Mouse (Mus musculus) liver, adult 2 months (tissue): Measurements from ENCODE around the gene Clec16a. TPM values are rescaled to one million over a fixed set of nuclear protein-coding genes. Genes with fewer than 3 reads are reported as not detected.

Source experiments
- DNase-seq: peaks from one replicate; pipeline ENCODE4 v3.0.0-alpha.2; 2011; ENCODE audit warnings: low read depth, low spot score; ENCODE audit errors: extremely low read depth
- H3K27ac ChIP-seq: fragments of 200-500 bp; replicated peaks from 2 replicates; pipeline ENCODE4 v1.5.1; 2012; ENCODE audit warnings: low read depth, mild to moderate bottlenecking, control low read depth, inconsistent platforms, low read length; ENCODE audit not compliant: insufficient read depth
- H3K27me3 ChIP-seq: fragments of 200-500 bp; 2 replicates; pipeline ENCODE4 v1.6.1; 2012; ENCODE audit warnings: mild to moderate bottlenecking, moderate library complexity, low read length, inconsistent platforms; ENCODE audit not compliant: control insufficient read depth, insufficient read depth
- H3K36me3 ChIP-seq: fragments of 200-500 bp; 2 replicates; pipeline ENCODE4 v1.6.1; 2012; ENCODE audit warnings: low read length, inconsistent platforms; ENCODE audit not compliant: control insufficient read depth, insufficient read depth
- H3K4me1 ChIP-seq: fragments of 200-500 bp; 2 replicates; pipeline ENCODE4 v1.6.1; 2011; ENCODE audit warnings: low read length; ENCODE audit not compliant: control insufficient read depth, insufficient read depth
- H3K4me3 ChIP-seq: fragments of 200-500 bp; 2 replicates; pipeline ENCODE4 v1.5.1; 2011; ENCODE audit warnings: low read depth, mild to moderate bottlenecking, control low read depth, low read length, moderate library complexity; ENCODE audit not compliant: insufficient read depth
- H3K79me2 ChIP-seq: fragments of 200-500 bp; 2 replicates; pipeline ENCODE4 v1.6.1; 2012; ENCODE audit warnings: inconsistent platforms, mild to moderate bottlenecking, low read length, moderate library complexity; ENCODE audit not compliant: control insufficient read depth, insufficient read depth
- H3K9ac ChIP-seq: fragments of 200-500 bp; 2 replicates; pipeline ENCODE4 v1.6.1; 2012; ENCODE audit warnings: low read depth, mild to moderate bottlenecking, control low read depth, inconsistent platforms, low read length
- CTCF ChIP-seq: fragments of 200-500 bp; IDR thresholded peaks from 2 replicates; pipeline ENCODE4 v1.5.1; 2011; ENCODE audit warnings: low read depth, low read length, control low read depth
- POLR2A ChIP-seq: fragments of 200-500 bp; IDR thresholded peaks from 2 replicates; pipeline ENCODE4 v1.6.1; 2011; ENCODE audit warnings: low read length, control low read depth; ENCODE audit not compliant: insufficient read depth; ENCODE audit errors: extremely low read depth
- WGBS: fragments of 180-500 bp; shearing (Covaris S2); methylation state at CpG from one replicate; pipeline ENCODE4 v1.1.7; 2018; 5-methylcytosine and 5-hydroxymethylcytosine counted together
- polyA plus RNA-seq: library from polyadenylated mRNA; depleted of rRNA; stranded (reverse); fragments of >200 nt; gene quantifications from 2 replicates; pipeline ENCODE4 v1.2.3, GENCODE M21; 2012
- total RNA-seq: library from RNA; depleted of rRNA; stranded (reverse); fragments of >200 nt; gene quantifications from 2 replicates; pipeline ENCODE4 v1.2.3, GENCODE M21; 2014

The Clec16a gene
- total and polyA plus RNA-seq, 2 experiments, result 9.8 to 11.6 TPM

DNA sequence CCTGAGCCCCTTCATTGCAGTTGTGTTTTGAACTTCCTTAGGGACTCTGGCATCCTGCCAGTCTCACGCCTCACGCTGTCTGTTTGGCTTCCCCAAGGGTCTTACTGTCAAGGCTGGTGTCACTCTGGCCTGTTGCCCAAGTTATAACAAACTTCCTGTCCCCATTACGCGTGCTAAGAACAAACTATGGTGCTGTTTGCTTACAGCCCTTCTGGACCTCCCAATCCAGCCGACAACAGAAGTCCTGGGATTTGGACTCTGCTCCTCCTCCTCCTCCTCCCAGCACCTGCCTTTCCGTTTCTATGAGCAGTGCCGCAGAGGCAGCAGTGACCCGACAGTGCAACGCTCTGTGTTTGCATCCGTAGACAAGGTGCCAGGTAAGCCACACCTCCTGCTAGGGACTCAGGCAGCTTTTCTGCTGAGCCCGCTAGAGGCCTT lies 149.3 kb downstream of the Clec16a start:
- Histone ChIP-seq H3K36me3 (no peaks in the 10 kb centered on the region), H3K4me1 (peaks cover 7% of the 10 kb centered on the region), H3K27me3 (no peaks in the 10 kb centered on the region), H3K4me3 (no peak overlapping the region), H3K79me2 (no peaks in the 10 kb centered on the region), H3K27ac (0 out of 2 replicates have a peak overlapping the region, but pooled peaks have one; percentile 4), H3K9ac (no peak overlapping the region)
- TF ChIP-seq CTCF (no peak), POLR2A (no peak)
- peak; percentile 67 for DNase-seq
- WGBS, result 6% methylated on average over 11 of the region's 11 CpGs

DNA sequence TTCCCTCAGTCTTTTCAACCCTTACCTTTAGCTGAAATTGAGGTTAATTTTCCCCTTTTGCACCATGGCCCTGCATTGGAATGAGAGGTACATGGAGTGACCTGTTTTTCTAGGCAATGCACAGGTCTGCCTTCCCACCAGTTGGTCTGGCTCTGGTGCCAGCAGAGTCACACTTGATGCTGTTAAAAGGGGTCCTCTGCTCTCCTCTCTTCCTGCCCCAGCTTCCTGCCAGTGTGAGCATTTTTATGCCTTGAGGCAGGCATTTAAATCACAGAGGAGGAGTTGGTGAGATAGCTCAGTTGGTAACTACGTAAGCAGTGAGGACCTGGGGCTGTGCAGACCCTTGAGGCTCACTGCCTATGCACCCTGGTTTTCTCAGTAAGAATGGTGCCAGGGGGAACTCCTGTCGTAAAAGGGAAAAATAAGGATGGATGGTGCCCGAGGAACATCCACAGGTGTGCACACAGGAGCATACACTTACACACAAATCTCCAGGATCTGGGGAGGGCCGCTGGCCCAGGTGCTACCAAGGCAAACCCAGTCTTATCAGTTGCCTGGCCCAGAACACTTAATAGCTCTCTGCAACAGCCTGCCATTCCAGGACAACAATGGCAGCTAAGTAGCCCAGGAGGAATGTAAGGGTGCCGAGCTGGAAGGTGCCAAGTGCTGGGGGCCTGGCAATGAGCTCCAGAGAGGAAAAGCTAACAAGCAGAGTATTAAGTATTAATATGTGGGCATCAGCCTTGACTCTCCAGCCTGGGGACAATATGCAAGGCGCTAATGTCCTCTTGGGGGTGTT lies 152.9 kb downstream of the Clec16a start:
- no peak overlapping the region for H3K27ac ChIP-seq
- WGBS, result 92% methylated on average over 6 of the region's 6 CpGs
- H3K4me3 ChIP-seq, result no peak overlapping the region
- TF ChIP-seq CTCF (no peak), POLR2A (no peak)
- no peak overlapping the region for H3K9ac ChIP-seq
- peaks cover 5% of the 10 kb centered on the region for H3K4me1 ChIP-seq
- no peak for DNase-seq
- H3K79me2 ChIP-seq, result no peaks in the 10 kb centered on the region
- H3K36me3 ChIP-seq, result no peaks in the 10 kb centered on the region
- no peaks in the 10 kb centered on the region for H3K27me3 ChIP-seq

DNA sequence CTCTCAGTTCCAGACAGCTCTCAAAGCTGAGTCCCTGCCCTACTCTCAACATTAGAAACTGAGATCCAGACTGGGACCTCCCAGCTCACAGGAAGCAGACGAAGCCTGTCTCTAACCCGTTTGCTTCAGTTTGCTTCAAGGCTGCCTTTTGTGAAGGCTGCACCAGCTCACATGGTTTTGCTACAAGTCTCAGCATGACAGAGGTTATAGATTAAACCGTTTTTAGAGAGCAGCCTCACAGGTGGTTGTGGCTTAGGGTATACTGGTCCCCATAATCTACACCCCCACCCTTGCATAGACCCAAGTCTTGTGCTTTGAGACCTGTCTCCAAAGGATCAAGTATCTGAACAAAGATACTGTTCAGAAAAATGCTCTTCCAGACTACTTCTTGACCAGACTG lies 154.2 kb downstream of the Clec16a start:
- TF ChIP-seq POLR2A, result no peak
- TF ChIP-seq CTCF, result no peak
- no peak for DNase-seq
- Histone ChIP-seq H3K4me3 (no peak overlapping the region), H3K4me1 (peaks cover 2% of the 10 kb centered on the region), H3K9ac (no peak overlapping the region), H3K36me3 (no peaks in the 10 kb centered on the region), H3K79me2 (no peaks in the 10 kb centered on the region), H3K27me3 (no peaks in the 10 kb centered on the region), H3K27ac (no peak overlapping the region)
- 89% methylated on average over 3 of the region's 3 CpGs for WGBS

DNA sequence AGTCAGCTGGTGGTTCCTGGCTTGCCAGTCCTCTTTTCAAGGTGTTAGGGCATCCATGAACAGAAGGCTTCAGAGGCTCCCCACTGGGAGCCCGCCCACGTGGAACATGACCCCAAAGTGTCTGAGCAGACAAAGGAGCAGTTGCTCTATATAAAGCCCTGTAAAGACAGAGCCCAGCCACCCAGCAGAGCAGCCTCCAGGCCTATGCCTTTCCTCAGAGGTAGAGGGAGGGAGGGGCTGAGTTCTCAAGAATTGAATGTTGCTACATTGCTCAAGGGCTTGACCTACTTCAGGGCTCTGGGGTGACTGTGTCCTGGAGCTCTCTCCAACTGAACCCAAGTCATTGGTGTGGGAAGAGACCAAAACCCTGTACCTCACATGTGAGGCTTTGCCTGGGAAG lies 155.0 kb downstream of the Clec16a start:
- no peaks in the 10 kb centered on the region for H3K4me1 ChIP-seq
- TF ChIP-seq POLR2A (no peak), CTCF (no peak)
- no peak overlapping the region for H3K27ac ChIP-seq
- H3K27me3 ChIP-seq, result no peaks in the 10 kb centered on the region
- no peaks in the 10 kb centered on the region for H3K79me2 ChIP-seq
- no peak overlapping the region for H3K9ac ChIP-seq
- H3K36me3 ChIP-seq, result no peaks in the 10 kb centered on the region
- no peak overlapping the region for H3K4me3 ChIP-seq
- WGBS, result 97% methylated on average over 2 of the region's 2 CpGs
- no peak for DNase-seq

DNA sequence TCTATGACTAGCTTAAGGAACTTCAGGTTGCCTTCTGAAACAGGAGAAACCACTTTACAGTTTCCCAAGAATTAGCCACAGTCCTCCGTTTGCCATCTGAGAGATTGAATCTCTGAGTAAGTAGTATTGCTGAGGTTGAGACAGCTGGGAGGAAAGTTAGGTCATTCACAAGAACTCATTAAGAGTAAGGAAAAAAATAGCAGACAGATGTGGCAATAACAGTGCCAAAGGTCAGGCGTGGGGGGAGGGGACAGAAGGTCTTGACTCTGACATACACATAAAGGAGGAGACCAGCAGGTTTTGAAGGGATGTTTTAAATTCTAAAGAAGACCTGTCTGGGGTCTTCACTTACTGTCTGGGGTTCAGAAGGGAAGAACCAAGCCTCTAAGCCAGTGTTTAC lies 157.3 kb downstream of the Clec16a start:
- Histone ChIP-seq H3K79me2 (no peaks in the 10 kb centered on the region), H3K36me3 (no peaks in the 10 kb centered on the region), H3K27ac (no peak overlapping the region), H3K4me1 (no peaks in the 10 kb centered on the region), H3K9ac (no peak overlapping the region), H3K4me3 (no peak overlapping the region), H3K27me3 (no peaks in the 10 kb centered on the region)
- TF ChIP-seq CTCF, result no peak
- TF ChIP-seq POLR2A, result no peak
- whole genome bisulfite sequencing, result 67% methylated on average over 2 of the region's 2 CpGs
- peak; percentile 40 for DNase-seq

DNA sequence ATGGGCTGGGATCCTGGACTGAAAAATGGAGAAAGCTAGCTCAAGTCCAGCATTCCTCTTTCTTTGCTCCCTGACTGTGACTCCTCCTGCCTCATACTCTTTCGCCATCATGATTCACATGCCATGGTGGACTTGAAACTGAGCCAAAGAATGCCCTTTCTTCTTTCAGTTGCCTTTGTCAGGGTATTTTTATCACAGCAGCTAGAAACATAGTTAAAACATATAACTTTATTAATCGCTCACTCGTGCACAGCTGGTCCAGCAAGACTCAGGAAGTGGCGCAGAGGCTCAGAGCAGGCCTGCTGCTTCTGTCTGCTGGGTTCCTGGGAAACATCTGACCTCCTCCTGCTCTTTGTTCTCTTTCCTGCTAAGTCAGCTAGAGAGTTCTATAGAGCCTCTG lies 158.8 kb downstream of the Clec16a start:
- no peak overlapping the region for H3K4me3 ChIP-seq
- H3K36me3 ChIP-seq, result no peaks in the 10 kb centered on the region
- H3K27me3 ChIP-seq, result no peaks in the 10 kb centered on the region
- WGBS, result 82% methylated on average over 4 of the region's 4 CpGs
- no peak overlapping the region for H3K9ac ChIP-seq
- DNase-seq, result no peak
- no peaks in the 10 kb centered on the region for H3K4me1 ChIP-seq
- H3K27ac ChIP-seq, result no peak overlapping the region
- no peaks in the 10 kb centered on the region for H3K79me2 ChIP-seq
- TF ChIP-seq CTCF, result no peak
- TF ChIP-seq POLR2A, result no peak
